Mouse (Mus musculus): ENCODE data around the gene Smpdl3b.

DNA sequence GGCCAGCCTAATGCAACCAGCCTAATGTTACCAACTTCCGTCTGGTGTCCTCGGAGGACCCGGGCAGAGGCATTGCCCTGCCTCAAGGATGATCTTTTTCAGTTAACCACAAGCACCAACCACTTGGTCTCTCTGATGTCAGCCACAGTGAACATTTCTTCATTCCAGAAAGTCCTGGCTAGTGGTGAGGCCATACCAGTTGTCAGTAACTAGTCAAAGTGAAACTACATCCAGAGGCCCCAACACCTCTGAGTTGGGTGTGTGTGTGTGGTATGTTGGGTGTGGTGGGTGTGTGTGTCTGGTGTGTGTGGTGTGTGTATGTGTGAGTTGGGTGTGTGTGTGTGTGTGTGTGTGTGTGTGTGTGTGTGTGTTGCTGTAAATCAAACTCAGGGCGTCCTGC lies 8.3 kb downstream of the Smpdl3b start:
- TF ChIP-seq CTCF (IDR thresholded peaks at IDR 0.05; ENCODE audit: low read depth) (no peak), EP300 (optimal IDR thresholded peaks at IDR 0.05) (no peak)
